Mouse (Mus musculus) left cerebral cortex, adult 6 months (tissue): ENCODE measurements around the gene Syt12. TPM values are rescaled to one million over a fixed set of nuclear protein-coding genes. Genes with fewer than 3 reads are reported as not detected.

Source experiments
- long read RNA-seq, 2 experiments: library from polyadenylated mRNA; unstranded; transcript quantifications; one replicate each; pipeline ENCODE4 v2.0.0; 2019 to 2020
- polyA plus RNA-seq: library from polyadenylated mRNA; unstranded; fragments of <200 nt; fragmentation: Nextera tagmentation; gene quantifications from 2 replicates; pipeline ENCODE4 v1.2.3, GENCODE M21; 2021

Syt12 gene
- 18.4 and 23.7 TPM in 2 replicates for polyA plus RNA-seq
- long read RNA-seq, experiment 1, transcript Syt12-201 (8 exons, 3,581 nt): major isoform, 238 of 271 reads
- long read RNA-seq, experiment 1, partial matches to known transcripts: 11 of 271 reads
- long read RNA-seq, experiment 1, other reads (novel, unspliced or antisense): 22 of 271 reads
- long read RNA-seq, experiment 2, transcript Syt12-201 (8 exons, 3,581 nt): major isoform, 37 of 58 reads
- long read RNA-seq, experiment 2, partial matches to known transcripts: 7 of 58 reads
- long read RNA-seq, experiment 2, other reads (novel, unspliced or antisense): 14 of 58 reads

GRCm38 (mm10) chr19:4477345-4478189 lies at the start of gene Syt12:
Syt12 (minus strand) TSS chr19:4477447.

GRCm38 (mm10) chr19:4509986-4510963 lies 33.0 kb upstream of the Syt12 start, which contains the start of gene Pcx:
Pcx (plus strand) TSS chr19:4510472.

GRCm38 (mm10) chr19:4498062-4498933 lies 21.1 kb upstream of the Syt12 start, which contains the start of gene 2010003K11Rik:
2010003K11Rik (minus strand) TSS chr19:4498583.

GRCm38 (mm10) chr19:4439161-4439801 lies 38.0 kb downstream of the Syt12 start, which contains the start of gene Rhod:
Rhod (minus strand) TSS chr19:4439432.

GRCm38 (mm10) chr19:4397798-4398629 lies 79.2 kb downstream of the Syt12 start, which contains the start of gene Kdm2a:
Kdm2a (minus strand) TSS chr19:4398285.

Other genes starting within 250 kb of the Syt12 start
- gene Pold4, start 245.5 kb downstream of the Syt12 start, polyA plus RNA-seq: 31.3 and 44.7 TPM in 2 replicates
- 5.3 and 7.5 TPM in 2 replicates for gene Ssh3, start 208.3 kb downstream of the Syt12 start, polyA plus RNA-seq
- 54.6 and 59.2 TPM in 2 replicates for gene Ankrd13d, start 194.3 kb downstream of the Syt12 start, polyA plus RNA-seq
- 62.5 and 70.5 TPM in 2 replicates for gene Grk2, start 171.2 kb downstream of the Syt12 start, polyA plus RNA-seq
- 8.5 and 13.1 TPM in 2 replicates for gene Kdm2a, start 79.2 kb downstream of the Syt12 start, polyA plus RNA-seq
- 0.95 and 1.1 TPM in 2 replicates for gene Rhod, start 38.0 kb downstream of the Syt12 start, polyA plus RNA-seq
- not detected in 2 replicates for gene 2010003K11Rik, start 21.1 kb upstream of the Syt12 start, polyA plus RNA-seq
- gene Pcx, start 33.0 kb upstream of the Syt12 start, polyA plus RNA-seq: 20.7 and 20.8 TPM in 2 replicates
- gene Lrfn4, start 138.2 kb upstream of the Syt12 start, polyA plus RNA-seq: 2.0 and 4.3 TPM in 2 replicates
- gene Rce1, start 148.2 kb upstream of the Syt12 start, polyA plus RNA-seq: 39.4 and 51.1 TPM in 2 replicates
- 5.0 and 5.5 TPM in 2 replicates for gene Gm960, start 221.2 kb upstream of the Syt12 start, polyA plus RNA-seq
- 48.6 and 61.2 TPM in 2 replicates for gene Sptbn2, start 233.7 kb upstream of the Syt12 start, polyA plus RNA-seq